Mouse (Mus musculus) urinary bladder, postnatal 4 days (tissue): ENCODE results near the gene Pkm.

Source experiments
- DNase-seq, 2 experiments: peaks; one replicate each; pipeline ENCODE4 v3.0.0; 2021 to 2022; ENCODE audit warnings: low spot score in 2 of 2

The Pkm gene

GRCm38 (mm10) chr9:59666016-59666415 is 9.8 kb downstream of the Pkm start:
- DNase-seq: no peak

- DNase-seq: no peak
Observed at GRCm38 (mm10) chr9:59666813-59667212, 10.6 kb downstream of the Pkm start.

- no peak for DNase-seq
Observed at GRCm38 (mm10) chr9:59667250-59667649, 11.1 kb downstream of the Pkm start.

- no peak for DNase-seq
Observed at GRCm38 (mm10) chr9:59667904-59668303, 11.7 kb downstream of the Pkm start.

- DNase-seq: no peak
Observed at GRCm38 (mm10) chr9:59668473-59668872, 12.3 kb downstream of the Pkm start.

- DNase-seq: no peak
Observed at GRCm38 (mm10) chr9:59669172-59669571, 13.0 kb downstream of the Pkm start.

GRCm38 (mm10) chr9:59672195-59672894 is 16.2 kb downstream of the Pkm start:
- no peak for DNase-seq

- DNase-seq: no peak
Observed at GRCm38 (mm10) chr9:59673427-59673826, 17.3 kb downstream of the Pkm start.

- DNase-seq: no peak
Observed at GRCm38 (mm10) chr9:59675598-59675997, 19.4 kb downstream of the Pkm start.

GRCm38 (mm10) chr9:59678313-59678712 is 22.1 kb downstream of the Pkm start:
- no peak for DNase-seq

- peak; percentile 78 to 85 for DNase-seq
Observed at GRCm38 (mm10) chr9:59679678-59680533, 23.7 kb downstream of the Pkm start, which contains the start of gene Gramd2. Gene Gramd2 (plus strand): TSS chr9:59680144.

GRCm38 (mm10) chr9:59680534-59680875 is 24.3 kb downstream of the Pkm start:
- no peak for DNase-seq

- no peak for DNase-seq
Observed at GRCm38 (mm10) chr9:59684020-59684419, 27.9 kb downstream of the Pkm start.

GRCm38 (mm10) chr9:59687416-59688046 is 31.4 kb downstream of the Pkm start:
- no peak for DNase-seq

GRCm38 (mm10) chr9:59691635-59692094 is 35.5 kb downstream of the Pkm start:
- peak; percentile 83 to 86 for DNase-seq

GRCm38 (mm10) chr9:59692145-59692544 is 36.0 kb downstream of the Pkm start:
- no peak for DNase-seq

GRCm38 (mm10) chr9:59694571-59695450 is 38.6 kb downstream of the Pkm start:
- DNase-seq: no peak

GRCm38 (mm10) chr9:59695451-59695813 is 39.3 kb downstream of the Pkm start:
- no peak for DNase-seq

GRCm38 (mm10) chr9:59696381-59696780 is 40.2 kb downstream of the Pkm start:
- DNase-seq: no peak

- DNase-seq: no peak
Observed at GRCm38 (mm10) chr9:59701094-59701493, 44.9 kb downstream of the Pkm start.

GRCm38 (mm10) chr9:59703099-59703498 is 46.9 kb downstream of the Pkm start:
- DNase-seq: no peak
